Mouse (Mus musculus) monocyte, adult 59 days (primary cell): ENCODE data around the gene Mtmr1. TPM values are rescaled to one million over a fixed set of nuclear protein-coding genes. Genes with fewer than 3 reads are reported as not detected.

ENCODE experiments used
- total RNA-seq, 2 experiments: library from RNA; stranded (reverse); gene quantifications; one replicate each; pipeline ENCODE4 v1.2.4; 2023

Mtmr1 gene
- 10 to 100 TPM; 21.1 to 25.0 TPM for total RNA-seq

GRCm38 (mm10) chrX:71364554-71364991, at the start of gene Mtmr1:
TSS of gene Mtmr1 (plus strand) at chrX:71364760.

Other genes with a start within 250 kb of the Mtmr1 start
- gene Mtm1, start 154.0 kb upstream of the Mtmr1 start, total RNA-seq = 10 to 100 TPM; 26.3 to 32.1 TPM
- 10 to 100 TPM in 1 of 2 experiments, 1 to 10 TPM in 1; 5.1 to 10.5 TPM for gene Cd99l2, start 128.1 kb downstream of the Mtmr1 start, total RNA-seq
- 1 to 10 TPM; 2.9 to 3.5 TPM for gene Hmgb3, start 191.2 kb downstream of the Mtmr1 start, total RNA-seq